Mouse (Mus musculus) kidney, adult 9 months (tissue): ENCODE measurements at regions not wholly inside any gene's neighbourhood (a gene's known extent, or its start where the extent isn't known, plus 50 kb on each side); places are given as distances from the start of the nearest gene placed in this dataset.

Experiments used
- DNase-seq: peaks from one replicate; pipeline ENCODE4 v3.0.0; 2022

DNA sequence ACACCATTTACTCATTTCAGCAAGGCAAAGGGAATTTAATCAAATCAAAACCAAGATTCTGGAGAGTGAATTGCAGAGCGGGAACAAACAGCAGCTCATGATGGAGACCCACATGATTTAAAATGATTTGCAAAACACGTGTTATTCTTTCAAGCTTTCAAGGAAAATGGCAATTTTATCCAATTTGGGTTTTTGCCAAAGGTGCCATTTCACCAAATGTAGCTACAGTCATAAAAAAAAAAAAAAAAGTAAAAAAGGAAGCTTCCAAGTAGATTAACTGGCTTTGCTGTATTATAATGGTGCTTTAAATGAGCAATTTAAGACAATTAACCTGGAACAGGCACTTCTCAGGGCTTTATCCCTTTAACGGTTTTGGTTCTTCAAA lies 1052.7 kb downstream of the 5730522E02Rik start:
- DNase-seq = no peak

DNA sequence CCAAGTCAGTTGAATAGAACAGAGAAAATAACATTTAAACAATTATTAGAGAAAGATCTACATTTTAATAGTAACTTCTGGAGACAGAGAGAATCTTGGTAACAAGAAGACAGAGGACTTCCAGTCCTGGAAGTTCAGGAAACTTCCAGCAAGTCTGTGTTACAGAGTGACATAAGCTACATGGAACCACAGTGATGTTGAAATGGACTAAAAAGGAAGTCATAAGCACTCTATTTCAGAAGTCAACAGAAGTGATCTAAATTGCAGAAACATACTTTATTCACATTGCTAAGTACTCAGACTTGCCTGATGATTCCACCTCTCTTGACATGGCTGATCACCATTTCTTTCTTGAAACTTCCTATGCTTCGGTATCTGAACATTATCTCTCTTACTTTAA lies 1051.7 kb downstream of the 5730522E02Rik start:
- no peak for DNase-seq

DNA sequence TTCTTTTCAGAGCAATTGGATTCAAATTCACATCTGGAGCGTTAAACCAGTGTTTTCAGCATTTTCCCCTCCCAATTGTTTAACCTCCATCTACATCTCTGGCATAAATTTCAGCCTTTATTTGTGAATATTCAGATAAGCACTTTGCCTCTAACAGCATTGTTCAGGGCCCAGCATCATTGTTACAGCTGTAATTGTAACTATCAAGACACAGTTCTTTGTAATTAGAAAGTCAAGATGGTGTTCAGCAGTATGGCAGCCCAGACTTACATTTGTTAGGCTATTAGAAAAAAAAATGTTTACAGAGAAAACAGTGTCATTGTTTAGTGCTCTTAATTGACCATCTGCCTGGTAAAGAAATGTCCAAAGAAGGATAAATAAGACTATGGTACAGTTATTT lies 1042.6 kb downstream of the 5730522E02Rik start:
- no peak for DNase-seq

DNA sequence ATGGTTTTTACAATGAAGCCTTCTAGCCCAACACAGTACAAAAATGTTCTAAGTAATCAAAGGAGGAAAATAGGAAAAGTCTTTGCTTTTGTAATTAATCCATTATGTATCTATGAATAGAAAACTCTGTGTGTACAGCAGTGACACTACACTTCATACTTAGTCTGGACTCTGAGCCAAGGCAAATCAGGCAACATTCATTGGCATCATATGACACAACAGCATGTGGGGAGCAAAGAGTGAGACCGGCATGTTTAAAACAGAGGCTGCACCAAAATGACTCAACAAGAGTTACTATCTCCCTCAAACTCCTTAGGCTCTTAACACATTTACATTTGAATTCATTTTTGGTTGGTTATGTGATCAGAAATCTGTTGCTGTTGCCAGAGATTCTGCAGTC lies 1039.5 kb downstream of the 5730522E02Rik start:
- DNase-seq = no peak
